In the genomic region with DNA sequence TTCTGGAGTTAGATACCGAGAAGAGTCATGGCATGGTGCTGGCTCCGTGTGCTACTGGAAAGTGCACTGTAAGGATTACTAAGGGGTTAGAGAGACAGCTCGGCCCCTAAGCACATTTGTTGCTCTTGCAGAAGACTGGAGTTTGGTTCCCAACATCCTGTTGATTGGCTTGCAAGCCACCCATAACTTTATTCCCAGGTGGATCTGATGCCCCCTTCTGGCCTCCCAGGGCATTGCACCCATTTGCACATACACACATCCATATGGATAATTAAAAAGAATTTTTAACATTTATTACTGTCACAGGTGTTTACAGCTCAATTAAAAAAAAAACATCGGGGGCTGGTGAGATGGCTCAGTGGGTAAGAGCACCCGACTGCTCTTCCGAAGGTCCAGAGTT, we compare ENCODE assay signal across 9 mouse cellular contexts. TPM values are rescaled to one million over a fixed set of nuclear protein-coding genes. Genes with fewer than 3 reads are reported as not detected.
DNase-seq lines count a peak whose midpoint lies in the region; ATAC-seq and TF ChIP-seq lines count a peak whose summit lies in the region.
"Had no signal": no experiment of that assay in that cellular context is flagged by ENCODE, and none has a peak within 500 bp of the region (broad histone marks: within the 10 kb centered on the region; RNA-seq: fewer than 3 reads in every experiment).

No protein-coding gene starts in this region.

- H3K27me3 ChIP-seq in hindbrain, postnatal 0 days (ENCODE audit: insufficient read depth, low read length) = no peaks in the 10 kb centered on the region
- no peaks in the 10 kb centered on the region for H3K27me3 ChIP-seq in hindbrain, embryonic 14.5 days (ENCODE audit: control insufficient read depth, insufficient read depth, low read length)
- H3K27me3 ChIP-seq in midbrain, postnatal 0 days (ENCODE audit: insufficient read depth, low read length) = no peaks in the 10 kb centered on the region
- H3K27me3 ChIP-seq in midbrain, embryonic 16.5 days (ENCODE audit: control insufficient read depth, insufficient read depth, low read depth, low read length) = no peaks in the 10 kb centered on the region
- H3K27me3 ChIP-seq: hindbrain, embryonic 12.5 days; midbrain, embryonic 15.5 days had no signal

- no peaks in the 10 kb centered on the region for H3K36me3 ChIP-seq in hindbrain, postnatal 0 days (ENCODE audit: insufficient read depth, low read length)
- H3K36me3 ChIP-seq in hindbrain, embryonic 14.5 days (replicated peaks; ENCODE audit: control insufficient read depth, insufficient read depth) = peaks cover 13% of the 10 kb centered on the region; the same call in 1 of the 2 replicates
- no peaks in the 10 kb centered on the region for H3K36me3 ChIP-seq in midbrain, postnatal 0 days (ENCODE audit: insufficient read depth, low read length)
- no peaks in the 10 kb centered on the region; the same call in 1 of the 2 replicates for H3K36me3 ChIP-seq in midbrain, embryonic 16.5 days (ENCODE audit: control insufficient read depth, insufficient read depth, low read length)

- H3K9ac ChIP-seq in hindbrain, postnatal 0 days (replicated peaks; ENCODE audit: low read length) = no peak overlapping the region
- no peak overlapping the region for H3K9ac ChIP-seq in hindbrain, embryonic 14.5 days
- no peak overlapping the region for H3K9ac ChIP-seq in midbrain, postnatal 0 days (replicated peaks; ENCODE audit: low read length, poor library complexity, severe bottlenecking)
- no peak overlapping the region for H3K9ac ChIP-seq in midbrain, embryonic 16.5 days (ENCODE audit: low read depth, low read length)
- H3K9ac ChIP-seq: hindbrain, embryonic 12.5 days; midbrain, embryonic 15.5 days had no signal

- peak; percentile 57 for TF ChIP-seq CTCF in hindbrain, postnatal 0 days (IDR thresholded peaks at IDR 0.05; ENCODE audit: low read depth)
- TF ChIP-seq CTCF in midbrain, postnatal 0 days (IDR thresholded peaks at IDR 0.05) = peak; percentile 64

- no peaks in the 10 kb centered on the region for H3K4me1 ChIP-seq in hindbrain, postnatal 0 days (ENCODE audit: insufficient read depth, low read length)
- peaks cover under 1% of the 10 kb centered on the region; the same call in 1 of the 2 replicates for H3K4me1 ChIP-seq in hindbrain, embryonic 14.5 days (replicated peaks; ENCODE audit: control insufficient read depth, insufficient read depth, low read length)
- H3K4me1 ChIP-seq in midbrain, postnatal 0 days (ENCODE audit: insufficient read depth, low read length) = no peaks in the 10 kb centered on the region
- H3K4me1 ChIP-seq in midbrain, embryonic 16.5 days (ENCODE audit: control insufficient read depth, insufficient read depth, low read length) = peaks cover under 1% of the 10 kb centered on the region

- no peak overlapping the region for H3K27ac ChIP-seq in hindbrain, postnatal 0 days
- H3K27ac ChIP-seq in hindbrain, embryonic 14.5 days = no peak overlapping the region
- no peak overlapping the region for H3K27ac ChIP-seq in midbrain, postnatal 0 days (ENCODE audit: low read depth, low read length)
- H3K27ac ChIP-seq in midbrain, embryonic 16.5 days (ENCODE audit: low read length) = no peak overlapping the region

- H3K4me3 ChIP-seq in hindbrain, postnatal 0 days (ENCODE audit: low read length) = no peak overlapping the region
- H3K4me3 ChIP-seq in hindbrain, embryonic 14.5 days (replicated peaks; ENCODE audit: low read length) = no peak overlapping the region
- no peak overlapping the region for H3K4me3 ChIP-seq in midbrain, postnatal 0 days (ENCODE audit: low read depth, low read length)
- H3K4me3 ChIP-seq in midbrain, embryonic 16.5 days (ENCODE audit: low read depth, low read length) = no peak overlapping the region
- H3K4me3 ChIP-seq: hindbrain, embryonic 12.5 days; midbrain, embryonic 15.5 days had no signal

- WGBS in hindbrain, postnatal 0 days = 98% methylated on average over 6 of the region's 6 CpGs
- WGBS in hindbrain, embryonic 14.5 days = 98% methylated on average over 6 of the region's 6 CpGs
- 96% methylated on average over 6 of the region's 6 CpGs for WGBS in midbrain, postnatal 0 days
- WGBS in midbrain, embryonic 16.5 days = 98% methylated on average over 6 of the region's 6 CpGs

- H3K9me3 ChIP-seq in hindbrain, postnatal 0 days (ENCODE audit: low read length) = no peaks in the 10 kb centered on the region
- H3K9me3 ChIP-seq in hindbrain, embryonic 14.5 days (ENCODE audit: control insufficient read depth, low read length) = no peaks in the 10 kb centered on the region
- no peaks in the 10 kb centered on the region for H3K9me3 ChIP-seq in midbrain, postnatal 0 days (ENCODE audit: low read length)
- no peaks in the 10 kb centered on the region for H3K9me3 ChIP-seq in midbrain, embryonic 16.5 days (replicated peaks; ENCODE audit: control insufficient read depth, low read length, poor library complexity, severe bottlenecking)
- H3K9me3 ChIP-seq: hindbrain, embryonic 12.5 days; midbrain, embryonic 15.5 days had no signal

- DNase-seq in hindbrain, postnatal 0 days (ENCODE audit: low spot score) = no peak
- no peak for DNase-seq in hindbrain, embryonic 14.5 days (ENCODE audit: low spot score)
- no peak for DNase-seq in midbrain, postnatal 0 days (ENCODE audit: low spot score)
- DNase-seq in R1 (ENCODE audit: low read depth, low spot score) = peak; percentile 42
- peak; percentile 28 for DNase-seq in naive thymus-derived CD4-positive, alpha-beta T cell, adult 2 months (ENCODE audit: low read depth)
- DNase-seq in retina, embryonic 14.5 days (ENCODE audit: low spot score) = no peak

- no peak overlapping the region for H3K4me2 ChIP-seq in hindbrain, postnatal 0 days (ENCODE audit: low read depth, low read length)
- no peak overlapping the region for H3K4me2 ChIP-seq in hindbrain, embryonic 14.5 days (replicated peaks)
- H3K4me2 ChIP-seq in midbrain, postnatal 0 days (ENCODE audit: low read depth, low read length, poor library complexity, severe bottlenecking) = no peak overlapping the region
- H3K4me2 ChIP-seq in midbrain, embryonic 16.5 days (ENCODE audit: low read length) = no peak overlapping the region
- H3K4me2 ChIP-seq: hindbrain, embryonic 12.5 days; midbrain, embryonic 15.5 days had no signal

- ATAC-seq in hindbrain, postnatal 0 days = no peak
- no peak for ATAC-seq in hindbrain, embryonic 14.5 days (ENCODE audit: low FRiP score)
- ATAC-seq in midbrain, postnatal 0 days (ENCODE audit: low FRiP score) = no peak
- no peak for ATAC-seq in midbrain, embryonic 16.5 days

RNA-seq across cellular contexts. Expression of gene Plcg2, which starts 33.6 kb away (rescaled TPM):
- 2.5 and 3.6 TPM in 2 replicates for total RNA-seq in hindbrain, postnatal 0 days (2014; rRNA removed)
- polyA plus RNA-seq in hindbrain, postnatal 0 days (2015; fragmentation: Nextera tagmentation; extraction: Ambion mirVana) = 1.5 and 1.6 TPM in 2 replicates
- polyA plus RNA-seq in hindbrain, embryonic 14.5 days (2014; fragmentation: Nextera tagmentation; extraction: Ambion mirVana) = 1.2 TPM in 2 replicates
- 2.4 and 2.6 TPM in 2 replicates for total RNA-seq in midbrain, postnatal 0 days (2014; rRNA removed)
- 1.5 and 1.9 TPM in 2 replicates for polyA plus RNA-seq in midbrain, postnatal 0 days (2015; fragmentation: Nextera tagmentation; extraction: Ambion mirVana)
- 0.89 and 1.2 TPM in 2 replicates for polyA plus RNA-seq in midbrain, embryonic 16.5 days (2015; fragmentation: Nextera tagmentation; extraction: Ambion mirVana)

Comparison
In these comparisons a context has a peak if more than half of its experiments do, and no peak if none do; other contexts are left out.
1. DNase-seq: peak in R1 (single experiment) and naive thymus-derived CD4-positive, alpha-beta T cell, adult 2 months (single experiment); none in hindbrain, postnatal 0 days (single experiment), hindbrain, embryonic 14.5 days (single experiment), midbrain, postnatal 0 days (single experiment) and retina, embryonic 14.5 days (single experiment).